Mouse (Mus musculus) lung, postnatal 0 days (tissue): ENCODE measurements at regions not wholly inside any gene's neighbourhood (a gene's known extent, or its start where the extent isn't known, plus 50 kb on each side); places are given as distances from the start of the nearest gene placed in this dataset.

ENCODE experiments used
- CTCF ChIP-seq: IDR thresholded peaks from 2 replicates; pipeline ENCODE4 v1.5.1; 2016; ENCODE audit warnings: antibody characterized with exemption, mild to moderate bottlenecking
- EP300 ChIP-seq: IDR thresholded peaks from 2 replicates; pipeline ENCODE4 v1.6.1; 2016; ENCODE audit warnings: antibody characterized with exemption, mild to moderate bottlenecking, control low read depth

- TF ChIP-seq EP300 (no peak), CTCF (no peak)
Measured at GRCm38 (mm10) chr19:54605346-54605745, 521.7 kb downstream of the Gpam start.
